Comparison of ENCODE assay signal across 12 mouse cellular contexts in the genomic region with DNA sequence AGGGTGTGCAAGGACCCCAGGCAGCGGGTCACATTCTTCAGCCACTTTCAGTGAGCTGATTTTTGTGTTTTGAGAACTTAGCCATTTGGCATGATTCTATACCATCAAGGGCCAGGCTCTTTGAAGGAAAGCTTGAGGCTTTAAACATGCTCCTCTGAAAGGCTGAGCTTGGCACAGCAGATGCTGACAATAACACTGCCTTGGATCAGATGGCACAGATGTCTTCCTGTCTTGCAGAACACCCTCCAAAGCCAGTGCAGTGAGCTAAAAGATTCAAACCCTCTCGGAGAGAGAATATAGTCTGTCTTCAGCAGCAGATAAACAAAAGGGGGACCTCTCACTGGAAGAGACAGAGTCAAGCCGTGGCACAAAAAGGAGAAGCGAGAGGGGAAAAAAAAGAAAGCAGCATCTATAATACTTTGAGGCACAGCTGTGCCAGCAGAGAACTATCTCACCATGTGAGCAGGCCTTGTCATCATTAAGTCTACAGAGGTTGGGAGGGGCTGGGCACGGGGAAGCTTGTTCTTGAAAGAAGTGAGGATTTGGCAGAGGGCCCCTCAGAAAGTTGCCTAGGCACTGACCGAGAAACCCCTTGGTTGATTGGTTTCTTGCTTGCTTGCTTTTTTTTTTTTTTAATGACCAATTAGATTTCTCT. TPM values are rescaled to one million over a fixed set of nuclear protein-coding genes. Genes with fewer than 3 reads are reported as not detected.
DNase-seq lines count a peak whose midpoint lies in the region; ATAC-seq and TF ChIP-seq lines count a peak whose summit lies in the region.
"Had no signal": no experiment of that assay in that cellular context is flagged by ENCODE, and none has a peak within 500 bp of the region (broad histone marks: within the 10 kb centered on the region; RNA-seq: fewer than 3 reads in every experiment).

No protein-coding gene starts in this region.

- peaks cover 3% of the 10 kb centered on the region; the same call in 1 of the 2 replicates for H3K4me1 ChIP-seq in lung, embryonic 14.5 days (ENCODE audit: insufficient read depth)
- peaks cover 32% of the 10 kb centered on the region for H3K4me1 ChIP-seq in embryonic facial prominence, embryonic 12.5 days
- no peaks in the 10 kb centered on the region; the same call in 1 of the 2 replicates for H3K4me1 ChIP-seq in forebrain, postnatal 0 days (ENCODE audit: insufficient read depth)

- no peak for TF ChIP-seq CTCF in lung, embryonic 14.5 days (IDR thresholded peaks at IDR 0.05; ENCODE audit: low read depth)
- no peak for TF ChIP-seq CTCF in forebrain, postnatal 0 days (IDR thresholded peaks at IDR 0.05; ENCODE audit: low read depth)

- H3K27me3 ChIP-seq in lung, embryonic 14.5 days (ENCODE audit: insufficient read depth, low read length): no peaks in the 10 kb centered on the region
- H3K27me3 ChIP-seq in embryonic facial prominence, embryonic 12.5 days: no peaks in the 10 kb centered on the region
- H3K27me3 ChIP-seq in forebrain, postnatal 0 days (ENCODE audit: insufficient read depth, low read length): no peaks in the 10 kb centered on the region

- WGBS in lung, embryonic 14.5 days: 52% methylated on average over 6 of the region's 6 CpGs
- 57% methylated on average over 6 of the region's 6 CpGs for WGBS in embryonic facial prominence, embryonic 12.5 days
- 35% methylated on average over 6 of the region's 6 CpGs for WGBS in forebrain, postnatal 0 days

- H3K36me3 ChIP-seq in lung, embryonic 14.5 days (ENCODE audit: insufficient read depth): no peaks in the 10 kb centered on the region
- no peaks in the 10 kb centered on the region for H3K36me3 ChIP-seq in embryonic facial prominence, embryonic 12.5 days
- no peaks in the 10 kb centered on the region for H3K36me3 ChIP-seq in forebrain, postnatal 0 days (ENCODE audit: insufficient read depth)
- H3K36me3 ChIP-seq: heart, embryonic 10.5 days had no signal

- H3K9me3 ChIP-seq in lung, embryonic 14.5 days (ENCODE audit: low read depth, low read length): no peaks in the 10 kb centered on the region
- no peaks in the 10 kb centered on the region for H3K9me3 ChIP-seq in embryonic facial prominence, embryonic 12.5 days
- no peaks in the 10 kb centered on the region for H3K9me3 ChIP-seq in forebrain, postnatal 0 days (ENCODE audit: low read length)
- H3K9me3 ChIP-seq: heart, embryonic 10.5 days had no signal

- intact Hi-C loops in gastrocnemius, postnatal 36 days (cut with DNase I): no loop called here

- no peak for ATAC-seq in lung, embryonic 14.5 days (ENCODE audit: insufficient read depth)
- ATAC-seq in embryonic facial prominence, embryonic 12.5 days (ENCODE audit: insufficient number of reproducible peaks, insufficient read depth, low FRiP score, low TSS enrichment): no peak
- peak; percentile 59; the same call in 1 of the 2 replicates for ATAC-seq in forebrain, postnatal 0 days
- ATAC-seq: lung, postnatal 0 days had no signal

- DNase-seq in lung, embryonic 14.5 days: no peak
- no peak for DNase-seq in lung, postnatal 14 days
- DNase-seq in forebrain, postnatal 0 days: peak; percentile 39
- peak; percentile 50 for DNase-seq in thymus, postnatal 14 days
- DNase-seq in gastrocnemius, postnatal 36 days: no peak
- no peak for DNase-seq in lung, adult 18-20 months
- DNase-seq: adrenal gland, postnatal 14 days; cerebellum, adult 2 months had no signal

- H3K4me2 ChIP-seq in lung, embryonic 14.5 days: no peak overlapping the region
- no peak overlapping the region for H3K4me2 ChIP-seq in embryonic facial prominence, embryonic 12.5 days (replicated peaks)
- no peak overlapping the region for H3K4me2 ChIP-seq in forebrain, postnatal 0 days (ENCODE audit: low read depth)

- no peak overlapping the region for H3K9ac ChIP-seq in lung, embryonic 14.5 days
- no peak overlapping the region for H3K9ac ChIP-seq in embryonic facial prominence, embryonic 12.5 days
- no peak overlapping the region for H3K9ac ChIP-seq in forebrain, postnatal 0 days

- peak overlapping the region; percentile 15; the same call in 1 of the 2 replicates for H3K27ac ChIP-seq in lung, embryonic 14.5 days (ENCODE audit: low read depth)
- H3K27ac ChIP-seq in embryonic facial prominence, embryonic 12.5 days: peak overlapping the region; percentile 82
- no peak overlapping the region; the same call in 1 of the 2 replicates for H3K27ac ChIP-seq in forebrain, postnatal 0 days (ENCODE audit: low read depth, low read length)
- H3K27ac ChIP-seq: heart, embryonic 10.5 days had no signal

- H3K4me3 ChIP-seq in lung, embryonic 14.5 days (ENCODE audit: low read depth, low read length): no peak overlapping the region
- no peak overlapping the region for H3K4me3 ChIP-seq in embryonic facial prominence, embryonic 12.5 days
- no peak overlapping the region for H3K4me3 ChIP-seq in forebrain, postnatal 0 days (ENCODE audit: low read depth, low read length)
- H3K4me3 ChIP-seq: heart, embryonic 10.5 days had no signal

RNA-seq across cellular contexts. Expression of a gene that starts 4.8 kb away (rescaled TPM):
- polyA plus RNA-seq in lung, embryonic 14.5 days (2014; fragmentation: Nextera tagmentation; extraction: Ambion mirVana): not detected in 2 replicates
- polyA plus RNA-seq in embryonic facial prominence, embryonic 12.5 days (2016; fragmentation: Nextera tagmentation; extraction: Ambion mirVana): not detected in 2 replicates
- not detected in 2 replicates for total RNA-seq in forebrain, postnatal 0 days (2014; rRNA removed)
- polyA plus RNA-seq in forebrain, postnatal 0 days (2015; fragmentation: Nextera tagmentation; extraction: Ambion mirVana): not detected in 2 replicates
- not detected for total RNA-seq in gastrocnemius, postnatal 36 days (2021)
- total RNA-seq: monocyte, adult 5-6 weeks had no signal
- polyA plus RNA-seq: cerebellum, adult 2 months had no signal

RNA-seq across cellular contexts. Expression of a gene that starts 11.0 kb away (rescaled TPM):
- 0.54 and 0.79 TPM in 2 replicates for polyA plus RNA-seq in lung, embryonic 14.5 days (2014; fragmentation: Nextera tagmentation; extraction: Ambion mirVana)
- polyA plus RNA-seq in embryonic facial prominence, embryonic 12.5 days (2016; fragmentation: Nextera tagmentation; extraction: Ambion mirVana): 1.1 and 1.2 TPM in 2 replicates
- total RNA-seq in forebrain, postnatal 0 days (2014; rRNA removed): 0.15 and 0.48 TPM in 2 replicates
- polyA plus RNA-seq in forebrain, postnatal 0 days (2015; fragmentation: Nextera tagmentation; extraction: Ambion mirVana): 0.04 and 0.12 TPM in 2 replicates
- under 1 TPM; 0.10 to 0.17 TPM for total RNA-seq in gastrocnemius, postnatal 36 days (2021)
- total RNA-seq: monocyte, adult 5-6 weeks had no signal
- polyA plus RNA-seq: cerebellum, adult 2 months had no signal

RNA-seq across cellular contexts. Expression of a gene that starts 38.5 kb away (rescaled TPM):
- 2.4 and 3.1 TPM in 2 replicates for polyA plus RNA-seq in lung, embryonic 14.5 days (2014; fragmentation: Nextera tagmentation; extraction: Ambion mirVana)
- polyA plus RNA-seq in embryonic facial prominence, embryonic 12.5 days (2016; fragmentation: Nextera tagmentation; extraction: Ambion mirVana): 1.7 and 1.9 TPM in 2 replicates
- total RNA-seq in forebrain, postnatal 0 days (2014; rRNA removed): 0.24 and 0.54 TPM in 2 replicates
- 0.43 and 0.82 TPM in 2 replicates for polyA plus RNA-seq in forebrain, postnatal 0 days (2015; fragmentation: Nextera tagmentation; extraction: Ambion mirVana)
- not detected for total RNA-seq in gastrocnemius, postnatal 36 days (2021)

Comparison
In these comparisons a context has a peak if more than half of its experiments do, and no peak if none do; other contexts are left out.
1. DNase-seq: peak in forebrain, postnatal 0 days (single experiment) and thymus, postnatal 14 days (single experiment); none in lung, embryonic 14.5 days (single experiment), lung, postnatal 14 days (single experiment), gastrocnemius, postnatal 36 days (0 of 2) and lung, adult 18-20 months (0 of 2).